Mouse (Mus musculus) spleen, adult 2 months (tissue): Measurements from ENCODE around the gene Gm884.

Experiments
- CTCF ChIP-seq: fragments of 200-500 bp; IDR thresholded peaks from 2 replicates; pipeline ENCODE4 v1.5.1; 2011; ENCODE audit warnings: mild to moderate bottlenecking, inconsistent platforms; ENCODE audit not compliant: insufficient read depth, insufficient read length, insufficient replicate concordance; ENCODE audit errors: extremely low read depth
- POLR2A ChIP-seq: fragments of 200-500 bp; IDR thresholded peaks from 2 replicates; pipeline ENCODE4 v1.6.1; 2011; ENCODE audit warnings: low read depth, low read length, inconsistent platforms

- TF ChIP-seq POLR2A = no peak
- TF ChIP-seq CTCF = no peak
These were observed 116.4 kb downstream of the Gm884 start, which contains the start of gene Lrrc37a for GRCm38 (mm10) chr11:103504497-103504896.
